Mouse (Mus musculus): ENCODE data around the gene Dtx2. TPM values are rescaled to one million over a fixed set of nuclear protein-coding genes. Genes with fewer than 3 reads are reported as not detected.
"Not testable (repeated sequence)": the region's sequence is repeated elsewhere in the genome, so short reads cannot be mapped to it uniquely, and the experiment has no call there.

Gene Dtx2
- total RNA-seq, 2 experiments from 2014 or later = 8.0 to 9.5 TPM

GRCm38 (mm10) chr5:136036667-136037066, 42.1 kb downstream of the Dtx2 start:
- no peak for TF ChIP-seq CTCF (IDR thresholded peaks at IDR 0.05)
- intact Hi-C loops (cut with DNase I) = no loop called here
- no peak overlapping the region for H3K4me3 ChIP-seq

GRCm38 (mm10) chr5:136038258-136039214, 43.9 kb downstream of the Dtx2 start, which contains the start of gene Upk3b:
Gene Upk3b (plus strand): TSS chr5:136038496.
- no peak within 1 kb of the TSS for H3K27ac ChIP-seq
- no peak for DNase-seq (ENCODE audit: extremely low spot score in 1 of 2, low spot score in 2 of 2)
- intact Hi-C loops (cut with DNase I) = no loop called here
- H3K4me3 ChIP-seq = no peak within 1 kb of the TSS
- no peak for TF ChIP-seq CTCF (IDR thresholded peaks at IDR 0.05)

More at GRCm38 (mm10) chr5:136036667-136037066, 42.1 kb downstream of the Dtx2 start:
- H3K27ac ChIP-seq = no peak overlapping the region
- no peak for DNase-seq (ENCODE audit: extremely low spot score in 1 of 2, low spot score in 2 of 2)

- no peak for DNase-seq (ENCODE audit: extremely low spot score in 1 of 2, low spot score in 2 of 2)
- H3K4me3 ChIP-seq = no peak overlapping the region
- TF ChIP-seq CTCF (IDR thresholded peaks at IDR 0.05) = no peak
- no peak overlapping the region for H3K27ac ChIP-seq
- intact Hi-C loops (cut with DNase I) = no loop called here
These were observed 45.6 kb downstream of the Dtx2 start for GRCm38 (mm10) chr5:136040210-136040609.

GRCm38 (mm10) chr5:136041260-136041659, 46.7 kb downstream of the Dtx2 start:
- intact Hi-C loops (cut with DNase I) = no loop called here
- Histone ChIP-seq H3K4me3 (no peak overlapping the region), H3K27ac (no peak overlapping the region)
- no peak for DNase-seq (ENCODE audit: extremely low spot score in 1 of 2, low spot score in 2 of 2)
- no peak for TF ChIP-seq CTCF (IDR thresholded peaks at IDR 0.05)

GRCm38 (mm10) chr5:136041666-136042065, 47.1 kb downstream of the Dtx2 start:
- Histone ChIP-seq H3K4me3 (no peak overlapping the region), H3K27ac (no peak overlapping the region)
- intact Hi-C loops (cut with DNase I) = no loop called here
- TF ChIP-seq CTCF (IDR thresholded peaks at IDR 0.05) = no peak
- no peak for DNase-seq (ENCODE audit: extremely low spot score in 1 of 2, low spot score in 2 of 2)

GRCm38 (mm10) chr5:136044865-136045264, 50.3 kb downstream of the Dtx2 start:
- peak; percentile 28 for TF ChIP-seq CTCF (IDR thresholded peaks at IDR 0.05)
- no peak for DNase-seq (ENCODE audit: extremely low spot score in 1 of 2, low spot score in 2 of 2)
- intact Hi-C loops (cut with DNase I) = no loop called here

GRCm38 (mm10) chr5:136045408-136045807, 50.8 kb downstream of the Dtx2 start:
- H3K4me3 ChIP-seq = no peak overlapping the region
- TF ChIP-seq CTCF (IDR thresholded peaks at IDR 0.05) = peak; percentile 16
- DNase-seq (ENCODE audit: extremely low spot score in 1 of 2, low spot score in 2 of 2) = no peak
- H3K27ac ChIP-seq = no peak overlapping the region
- intact Hi-C loops (cut with DNase I) = no loop called here

More at GRCm38 (mm10) chr5:136044865-136045264, 50.3 kb downstream of the Dtx2 start:
- H3K4me3 ChIP-seq = no peak overlapping the region
- no peak overlapping the region for H3K27ac ChIP-seq

GRCm38 (mm10) chr5:136045987-136046386, 51.4 kb downstream of the Dtx2 start:
- intact Hi-C loops (cut with DNase I) = no loop called here
- no peak overlapping the region for H3K4me3 ChIP-seq
- TF ChIP-seq CTCF (IDR thresholded peaks at IDR 0.05) = peak; percentile 82
- peak; percentile 70 to 81 for DNase-seq (ENCODE audit: extremely low spot score in 1 of 2, low spot score in 2 of 2)
- no peak overlapping the region for H3K27ac ChIP-seq

GRCm38 (mm10) chr5:136048541-136048940, 53.9 kb downstream of the Dtx2 start:
- H3K27ac ChIP-seq; intact Hi-C loops (cut with DNase I); DNase-seq (ENCODE audit: extremely low spot score in 1 of 2, low spot score in 2 of 2); H3K4me3 ChIP-seq: not testable (repeated sequence)

GRCm38 (mm10) chr5:136049926-136050325, 55.3 kb downstream of the Dtx2 start:
- TF ChIP-seq CTCF (IDR thresholded peaks at IDR 0.05) = no peak
- DNase-seq (ENCODE audit: extremely low spot score in 1 of 2, low spot score in 2 of 2) = no peak
- intact Hi-C loops (cut with DNase I) = no loop called here
- no peak overlapping the region for H3K4me3 ChIP-seq
- no peak overlapping the region for H3K27ac ChIP-seq

- no peak overlapping the region for H3K4me3 ChIP-seq
- intact Hi-C loops (cut with DNase I) = no loop called here
- no peak for DNase-seq (ENCODE audit: extremely low spot score in 1 of 2, low spot score in 2 of 2)
- no peak for TF ChIP-seq CTCF (IDR thresholded peaks at IDR 0.05)
- H3K27ac ChIP-seq = no peak overlapping the region
These were observed 56.9 kb downstream of the Dtx2 start for GRCm38 (mm10) chr5:136051231-136052085.

Measured in left cerebral cortex, adult 2 months (tissue).